Mouse (Mus musculus): Measurements from ENCODE around the gene Prkcb.
"Not testable (repeated sequence)": the region's sequence is repeated elsewhere in the genome, so short reads cannot be mapped to it uniquely, and the experiment has no call there.

Prkcb gene

GRCm38 (mm10) chr7:122288605-122289242, at the start of gene Prkcb:
Gene Prkcb (plus strand): TSS chr7:122288751.
- DNase-seq (ENCODE audit: low spot score in 2 of 2): peak; percentile 69 to 86

GRCm38 (mm10) chr7:122238939-122239338, 49.6 kb upstream of the Prkcb start:
- no peak for DNase-seq (ENCODE audit: low spot score in 2 of 2)

GRCm38 (mm10) chr7:122240413-122241119, 48.0 kb upstream of the Prkcb start:
- no peak for DNase-seq (ENCODE audit: low spot score in 2 of 2)

- peak in 1 of 2 experiments; percentile 36 for DNase-seq (ENCODE audit: low spot score in 2 of 2)
These were observed 46.3 kb upstream of the Prkcb start for GRCm38 (mm10) chr7:122242260-122242659.

GRCm38 (mm10) chr7:122242744-122243143, 45.8 kb upstream of the Prkcb start:
- DNase-seq (ENCODE audit: low spot score in 2 of 2): not testable (repeated sequence)

GRCm38 (mm10) chr7:122244166-122244565, 44.4 kb upstream of the Prkcb start:
- no peak for DNase-seq (ENCODE audit: low spot score in 2 of 2)

GRCm38 (mm10) chr7:122244584-122244983, 44.0 kb upstream of the Prkcb start:
- DNase-seq (ENCODE audit: low spot score in 2 of 2): no peak

GRCm38 (mm10) chr7:122245976-122246375, 42.6 kb upstream of the Prkcb start:
- DNase-seq (ENCODE audit: low spot score in 2 of 2): no peak

GRCm38 (mm10) chr7:122247254-122247864, 41.2 kb upstream of the Prkcb start:
- DNase-seq (ENCODE audit: low spot score in 2 of 2): no peak

- DNase-seq (ENCODE audit: low spot score in 2 of 2): no peak
These were observed 39.2 kb upstream of the Prkcb start for GRCm38 (mm10) chr7:122249321-122249821.

- DNase-seq (ENCODE audit: low spot score in 2 of 2): peak; percentile 62 to 81
These were observed 37.1 kb upstream of the Prkcb start for GRCm38 (mm10) chr7:122251197-122252011.

GRCm38 (mm10) chr7:122256722-122257121, 31.8 kb upstream of the Prkcb start:
- no peak for DNase-seq (ENCODE audit: low spot score in 2 of 2)

- no peak for DNase-seq (ENCODE audit: low spot score in 2 of 2)
These were observed 30.0 kb upstream of the Prkcb start for GRCm38 (mm10) chr7:122258521-122258920.

GRCm38 (mm10) chr7:122260055-122260602, 28.4 kb upstream of the Prkcb start:
- peak; percentile 22 to 23 for DNase-seq (ENCODE audit: low spot score in 2 of 2)

GRCm38 (mm10) chr7:122268983-122269486, 19.5 kb upstream of the Prkcb start:
- no peak for DNase-seq (ENCODE audit: low spot score in 2 of 2)

- DNase-seq (ENCODE audit: low spot score in 2 of 2): no peak
These were observed 16.2 kb upstream of the Prkcb start for GRCm38 (mm10) chr7:122272334-122272733.

- DNase-seq (ENCODE audit: low spot score in 2 of 2): no peak
These were observed 9.0 kb upstream of the Prkcb start for GRCm38 (mm10) chr7:122279580-122279979.

GRCm38 (mm10) chr7:122280334-122280733, 8.2 kb upstream of the Prkcb start:
- DNase-seq (ENCODE audit: low spot score in 2 of 2): no peak

GRCm38 (mm10) chr7:122282584-122282983, 6.0 kb upstream of the Prkcb start:
- no peak for DNase-seq (ENCODE audit: low spot score in 2 of 2)

- no peak for DNase-seq (ENCODE audit: low spot score in 2 of 2)
These were observed 1.3 kb upstream of the Prkcb start for GRCm38 (mm10) chr7:122287217-122287616.

Measured in spleen, postnatal 10 days (tissue).